Mouse (Mus musculus) spleen, postnatal 10 days (tissue): ENCODE results near the gene Abcd2.

ENCODE experiments used
- DNase-seq, 2 experiments: peaks; one replicate each; pipeline ENCODE4 v3.0.0; 2021 to 2022; ENCODE audit warnings: low spot score in 2 of 2

Gene Abcd2

GRCm38 (mm10) chr15:91191412-91192222 lies at the start of gene Abcd2:
Gene Abcd2 (minus strand): TSS chr15:91191799.
- peak; percentile 11 to 47 for DNase-seq

DNA sequence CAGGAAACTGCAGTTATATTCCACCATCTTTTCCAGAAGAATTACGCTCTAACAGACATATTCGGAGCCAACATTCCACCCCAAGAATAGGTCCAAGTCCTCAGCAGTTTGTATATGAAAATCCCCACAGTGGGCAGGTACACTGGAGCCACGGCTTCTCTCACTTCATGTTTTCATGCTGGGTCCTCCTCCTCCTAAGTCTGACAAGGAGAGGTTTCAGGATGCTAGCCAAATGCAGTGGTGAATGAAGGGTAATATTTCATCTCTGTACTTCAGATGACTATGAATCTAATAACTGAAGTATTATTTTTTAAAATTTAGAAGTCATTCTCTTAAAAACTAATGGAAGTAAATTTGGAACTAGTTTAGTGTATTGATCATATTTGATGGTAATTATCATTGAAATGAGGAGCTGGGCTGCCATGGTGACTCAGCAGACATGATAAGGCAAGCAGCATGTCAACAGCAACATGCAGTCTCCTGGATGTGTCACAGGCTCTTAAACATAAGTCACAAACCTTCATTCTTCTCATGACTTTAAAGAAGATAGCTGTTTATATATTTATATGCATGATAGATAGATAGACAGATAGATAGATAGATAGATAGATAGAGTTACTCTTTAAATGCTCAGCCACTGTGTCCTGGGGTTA lies 49.2 kb upstream of the Abcd2 start:
- no peak for DNase-seq

DNA sequence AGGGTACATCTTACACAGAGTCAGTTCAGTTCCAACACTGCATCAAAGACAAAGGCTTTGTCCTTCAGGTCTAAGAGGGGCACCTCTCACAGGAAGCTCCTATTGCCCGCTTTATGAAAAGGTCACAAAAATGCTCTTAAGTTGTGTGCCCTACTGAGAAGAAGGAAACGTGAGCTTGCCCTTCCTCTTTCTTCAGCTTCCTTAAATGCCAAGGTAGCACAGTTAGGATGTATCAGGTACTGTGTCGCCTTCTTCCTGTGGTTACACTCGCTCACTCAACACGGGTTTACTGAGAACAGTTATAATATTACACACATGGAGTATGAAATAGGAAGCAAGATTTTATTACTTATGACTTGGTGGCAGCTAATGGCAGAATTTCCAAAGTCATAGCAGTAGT lies 45.7 kb upstream of the Abcd2 start:
- DNase-seq = no peak

GRCm38 (mm10) chr15:91206518-91206917 lies 14.9 kb upstream of the Abcd2 start:
- DNase-seq = no peak

- DNase-seq = no peak
Observed at GRCm38 (mm10) chr15:91203521-91203920, 11.9 kb upstream of the Abcd2 start.

DNA sequence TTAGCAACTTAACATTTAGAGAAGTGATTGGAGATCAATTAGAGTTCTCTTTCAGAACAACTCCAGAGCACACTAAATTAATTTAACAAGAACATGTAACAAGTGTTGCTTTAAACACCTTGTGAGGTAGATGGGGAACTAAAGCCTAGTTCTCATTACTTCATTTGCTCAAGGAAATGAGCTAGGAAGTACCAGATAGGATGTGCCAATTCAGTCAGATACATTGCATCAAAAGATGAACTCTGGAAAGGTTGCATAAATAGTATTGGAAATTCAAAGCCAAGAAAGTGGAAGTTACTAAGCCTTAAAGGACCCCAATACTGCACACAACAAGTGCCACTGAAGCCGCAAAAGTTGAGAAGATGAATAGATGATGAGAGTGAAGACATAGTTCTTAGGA lies 10.9 kb upstream of the Abcd2 start:
- DNase-seq = no peak

- DNase-seq = no peak
Observed at GRCm38 (mm10) chr15:91200833-91201232, 9.2 kb upstream of the Abcd2 start.

- no peak for DNase-seq
Observed at GRCm38 (mm10) chr15:91199256-91199905, 7.8 kb upstream of the Abcd2 start, which contains the start of gene CN725425. Gene CN725425 (plus strand): TSS chr15:91199494.

GRCm38 (mm10) chr15:91192223-91192598 lies 612 bp upstream of the Abcd2 start:
- DNase-seq = no peak

DNA sequence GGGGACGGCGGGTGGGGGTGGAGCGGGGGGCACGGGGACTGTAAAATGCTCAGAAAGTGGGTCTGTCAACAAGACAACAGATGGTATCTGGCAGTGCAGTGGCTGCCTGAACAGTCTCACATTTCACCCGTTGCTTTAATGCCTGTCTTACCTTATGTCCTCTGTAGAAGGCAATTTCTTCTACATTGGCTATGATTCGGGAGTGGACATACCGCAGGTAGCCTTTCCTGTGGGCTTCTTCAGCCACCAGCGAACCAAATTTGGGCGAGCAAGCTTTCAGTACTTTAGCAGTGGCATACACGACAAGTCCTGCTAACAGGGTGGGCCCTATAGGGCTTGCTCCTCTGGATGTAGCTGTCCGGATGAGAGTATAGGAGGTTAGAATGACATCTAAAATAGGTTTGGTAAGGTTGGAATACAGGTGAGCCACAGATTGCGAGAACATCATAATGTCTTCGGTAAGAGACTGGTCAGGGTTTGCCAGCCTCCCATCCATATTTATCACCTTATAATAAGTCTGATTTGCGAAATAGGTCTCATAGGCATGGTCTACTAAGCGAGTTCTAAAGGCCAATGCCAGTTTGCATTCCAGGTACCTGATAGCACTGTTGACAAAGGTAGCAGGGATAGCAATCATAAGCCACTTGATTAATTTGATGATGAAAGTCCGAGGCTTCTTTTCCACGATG lies 936 bp downstream of the Abcd2 start:
- no peak for DNase-seq

DNA sequence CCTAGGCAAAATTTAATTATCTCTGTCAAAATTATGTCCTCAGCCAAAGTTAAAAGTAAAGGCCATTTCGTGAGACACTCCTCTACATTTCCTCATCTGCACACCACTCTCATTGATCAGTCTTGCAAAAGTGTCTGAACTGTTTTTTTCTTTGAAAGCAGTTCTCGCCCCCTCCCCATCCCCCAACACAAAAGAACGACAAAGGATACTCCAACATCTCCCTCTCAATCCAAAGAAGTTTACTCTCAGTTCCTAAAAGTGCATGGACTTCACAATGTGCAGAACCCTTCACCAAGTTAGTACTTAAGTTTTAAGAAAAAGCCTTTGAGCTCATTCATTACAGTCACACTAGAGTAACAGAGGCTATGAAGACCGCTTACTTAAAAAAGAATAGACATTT lies 1.6 kb downstream of the Abcd2 start:
- no peak for DNase-seq

DNA sequence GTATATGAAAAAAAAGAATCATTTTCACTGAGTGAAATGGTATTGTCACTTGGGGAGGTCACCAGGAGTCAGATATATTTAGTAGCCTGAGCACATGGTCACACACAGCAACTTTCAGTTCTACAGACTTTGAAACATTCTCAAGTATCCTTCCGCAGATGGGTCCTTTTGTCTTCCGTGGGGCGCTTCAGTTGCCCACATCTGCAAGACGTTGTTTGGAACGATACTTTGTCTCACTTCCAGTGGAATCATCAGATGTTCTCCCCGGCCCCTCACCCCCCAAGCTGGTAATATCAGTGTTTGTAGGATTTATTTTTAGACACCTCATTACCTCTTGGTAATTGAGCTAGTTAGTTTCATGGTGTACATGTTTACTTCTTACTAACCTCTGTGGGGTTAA lies 5.2 kb downstream of the Abcd2 start:
- DNase-seq = no peak

- no peak for DNase-seq
Observed at GRCm38 (mm10) chr15:91179911-91180622, 11.5 kb downstream of the Abcd2 start.

GRCm38 (mm10) chr15:91178656-91179314 lies 12.8 kb downstream of the Abcd2 start:
- no peak for DNase-seq

GRCm38 (mm10) chr15:91172193-91172592 lies 19.4 kb downstream of the Abcd2 start:
- no peak for DNase-seq

DNA sequence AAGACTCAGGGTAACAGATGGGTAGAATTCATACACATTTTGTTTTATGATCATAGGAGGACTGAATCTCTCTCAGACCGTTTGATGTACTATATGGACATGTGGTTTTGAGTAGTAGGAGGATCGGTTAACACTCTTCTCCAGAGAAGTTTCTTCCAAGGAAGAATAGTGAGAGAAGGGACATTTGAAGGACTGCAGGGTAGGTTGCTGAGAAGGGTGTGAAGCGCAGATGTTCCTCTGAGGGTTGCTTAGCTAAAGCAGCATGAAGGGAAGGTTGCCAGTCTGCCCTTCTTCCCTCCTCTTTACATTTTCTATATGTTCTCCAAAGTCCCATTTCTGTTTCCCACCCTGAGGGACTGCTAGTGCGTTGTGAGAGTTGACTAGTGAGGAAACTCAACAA lies 20.3 kb downstream of the Abcd2 start:
- no peak for DNase-seq

GRCm38 (mm10) chr15:91170602-91171328 lies 20.8 kb downstream of the Abcd2 start:
- no peak for DNase-seq

GRCm38 (mm10) chr15:91167850-91168562 lies 23.6 kb downstream of the Abcd2 start:
- DNase-seq = no peak

DNA sequence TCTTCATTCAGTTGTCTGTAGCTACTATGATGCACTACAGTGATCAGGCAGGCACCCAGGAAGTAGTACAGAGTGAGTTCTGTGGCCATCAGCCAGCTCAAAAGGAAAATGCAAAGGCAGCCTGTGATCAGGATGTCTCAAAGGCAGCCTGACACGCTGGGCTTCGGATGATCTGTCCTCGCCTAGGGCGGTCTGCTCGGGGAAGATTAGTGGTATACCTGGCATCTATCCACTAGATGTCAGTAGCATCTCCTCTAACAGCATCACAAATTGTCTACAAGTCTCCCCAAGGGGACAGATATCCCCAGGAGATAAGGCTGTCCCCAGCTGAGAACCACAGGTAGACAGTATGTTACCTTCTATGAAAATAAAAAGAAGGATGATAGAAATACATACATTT lies 26.6 kb downstream of the Abcd2 start:
- no peak for DNase-seq

GRCm38 (mm10) chr15:91163454-91163853 lies 28.1 kb downstream of the Abcd2 start:
- no peak for DNase-seq
